Mouse (Mus musculus): ENCODE results near the gene Hist1h2bj. TPM values are rescaled to one million over a fixed set of nuclear protein-coding genes. Genes with fewer than 3 reads are reported as not detected.

Gene Hist1h2bj
- 32.2 and 35.1 TPM in 2 replicates for polyA plus RNA-seq (2012)

DNA sequence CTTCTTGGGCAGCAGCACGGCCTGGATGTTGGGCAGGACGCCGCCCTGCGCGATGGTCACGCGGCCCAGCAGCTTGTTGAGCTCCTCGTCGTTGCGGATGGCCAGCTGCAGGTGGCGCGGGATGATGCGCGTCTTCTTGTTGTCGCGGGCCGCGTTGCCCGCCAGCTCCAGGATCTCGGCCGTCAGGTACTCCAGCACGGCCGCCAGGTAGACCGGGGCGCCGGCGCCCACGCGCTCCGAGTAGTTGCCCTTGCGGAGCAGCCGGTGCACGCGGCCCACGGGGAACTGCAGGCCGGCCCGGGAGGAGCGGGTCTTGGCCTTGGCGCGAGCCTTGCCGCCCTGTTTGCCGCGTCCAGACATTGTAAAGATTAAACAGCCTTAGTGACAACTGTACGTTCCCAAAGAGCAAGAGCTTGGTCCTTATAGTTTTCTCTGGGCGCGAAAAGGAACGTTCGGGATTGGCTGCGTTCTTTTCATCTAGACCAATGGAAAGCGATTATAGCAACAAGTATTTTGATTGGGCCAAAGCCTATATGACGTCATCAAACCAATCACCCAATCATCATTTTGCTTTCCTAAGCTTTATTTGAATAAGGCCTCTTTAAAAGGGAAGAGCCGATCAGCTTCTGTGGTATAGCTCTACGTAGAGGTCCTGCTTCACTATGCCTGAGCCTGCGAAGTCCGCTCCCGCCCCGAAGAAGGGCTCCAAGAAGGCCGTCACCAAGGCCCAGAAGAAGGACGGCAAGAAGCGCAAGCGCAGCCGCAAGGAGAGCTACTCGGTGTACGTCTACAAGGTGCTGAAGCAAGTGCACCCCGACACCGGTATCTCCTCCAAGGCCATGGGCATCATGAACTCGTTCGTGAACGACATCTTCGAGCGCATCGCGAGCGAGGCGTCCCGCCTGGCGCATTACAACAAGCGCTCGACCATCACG lies at the start of gene Hist1h2bj, which contains the start of gene Hist1h2ag:
Gene Hist1h2bj, plus strand, starts transcription at position 647 of the 935 bp plus-strand sequence.
Gene Hist1h2ag, minus strand, starts transcription at position 377 of the 935 bp plus-strand sequence.

DNA sequence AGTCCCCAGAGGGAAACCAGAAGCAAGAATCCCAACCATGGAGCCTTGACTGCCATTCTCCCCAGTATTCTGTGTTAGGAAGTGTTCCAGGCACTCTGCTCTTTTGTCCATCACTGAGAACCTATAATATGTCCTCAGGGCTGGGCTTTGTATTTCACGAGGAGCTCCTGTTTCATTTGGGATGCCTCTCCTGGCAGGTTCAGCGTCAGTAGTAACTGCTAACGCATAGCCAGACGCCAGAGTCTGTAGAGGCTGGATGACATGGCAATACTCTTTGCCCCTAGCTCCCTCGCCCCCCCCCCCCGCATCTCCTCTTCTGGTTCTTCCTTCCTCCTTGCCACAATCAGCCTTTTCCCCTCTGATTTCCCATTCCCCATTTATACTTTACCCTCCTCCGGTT lies 33.4 kb upstream of the Hist1h2bj start, which contains the start of gene Prss16:
Gene Prss16, minus strand, starts transcription at position 101 of the 400 bp plus-strand sequence.

DNA sequence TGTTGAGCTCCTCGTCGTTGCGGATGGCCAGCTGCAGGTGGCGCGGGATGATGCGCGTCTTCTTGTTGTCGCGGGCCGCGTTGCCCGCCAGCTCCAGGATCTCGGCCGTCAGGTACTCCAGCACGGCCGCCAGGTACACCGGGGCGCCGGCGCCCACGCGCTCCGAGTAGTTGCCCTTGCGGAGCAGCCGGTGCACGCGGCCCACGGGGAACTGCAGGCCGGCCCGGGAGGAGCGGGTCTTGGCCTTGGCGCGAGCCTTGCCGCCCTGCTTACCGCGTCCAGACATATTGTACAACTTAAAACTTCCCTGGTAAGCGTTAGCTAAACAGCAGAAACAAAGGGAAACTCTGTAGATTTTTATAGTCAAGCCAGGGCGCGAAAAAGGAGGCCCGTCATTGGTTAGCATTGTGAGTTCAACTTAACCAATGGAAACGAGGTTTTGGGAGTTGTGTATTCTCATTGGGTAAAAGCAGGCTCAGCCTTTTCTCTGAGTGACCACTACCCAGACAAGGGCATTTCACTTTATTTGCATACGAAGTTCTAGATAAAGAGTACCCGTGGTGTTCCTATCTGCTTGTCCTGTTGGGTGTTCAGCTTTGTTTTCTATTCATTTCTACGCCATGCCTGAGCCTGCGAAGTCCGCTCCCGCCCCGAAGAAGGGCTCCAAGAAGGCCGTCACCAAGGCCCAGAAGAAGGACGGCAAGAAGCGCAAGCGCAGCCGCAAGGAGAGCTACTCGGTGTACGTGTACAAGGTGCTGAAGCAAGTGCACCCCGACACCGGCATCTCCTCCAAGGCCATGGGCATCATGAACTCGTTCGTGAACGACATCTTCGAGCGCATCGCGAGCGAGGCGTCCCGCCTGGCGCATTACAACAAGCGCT lies 7.5 kb upstream of the Hist1h2bj start, which contains the start of the genes Hist1h2ah and Hist1h2bk:
Gene Hist1h2ah, minus strand, starts transcription at position 302 of the 882 bp plus-strand sequence.
Gene Hist1h2bk, plus strand, starts transcription at position 604 of the 882 bp plus-strand sequence.

DNA sequence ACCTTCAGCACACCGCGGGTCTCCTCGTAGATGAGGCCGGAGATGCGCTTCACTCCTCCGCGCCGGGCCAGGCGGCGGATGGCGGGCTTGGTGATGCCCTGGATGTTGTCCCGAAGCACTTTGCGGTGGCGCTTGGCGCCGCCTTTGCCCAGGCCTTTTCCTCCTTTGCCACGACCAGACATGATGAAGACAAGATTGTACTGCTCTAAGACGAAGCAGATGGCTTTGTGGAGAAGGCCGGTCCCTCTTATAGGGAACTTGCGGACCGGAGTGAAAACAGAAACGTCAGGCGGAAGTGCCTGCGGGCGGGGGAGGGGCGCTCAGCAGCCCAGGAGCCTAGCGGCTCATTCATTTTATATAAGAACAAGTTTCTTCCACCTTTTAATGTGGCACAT lies 1.9 kb upstream of the Hist1h2bj start, which contains the start of gene Hist1h4i:
Gene Hist1h4i, minus strand, starts transcription at position 221 of the 395 bp plus-strand sequence.

DNA sequence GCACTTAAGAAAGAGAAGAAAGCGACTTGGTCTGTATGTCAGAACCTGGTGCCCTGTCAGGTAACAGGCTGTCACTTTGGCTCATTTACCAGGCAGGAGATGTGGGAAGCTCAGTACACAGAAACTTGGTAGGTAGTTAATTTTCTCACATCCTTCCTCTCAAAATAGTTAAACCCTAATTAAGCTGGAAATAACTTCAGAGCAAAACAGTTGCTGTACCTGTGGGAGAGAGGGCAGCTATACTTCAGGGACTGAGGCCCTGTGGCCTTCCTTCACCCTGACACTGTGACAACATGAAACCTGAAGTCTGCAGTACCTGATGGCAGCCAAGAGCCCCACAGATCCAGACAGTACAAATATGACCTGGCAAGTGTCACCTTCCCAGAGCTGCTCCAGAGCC lies 41.1 kb downstream of the Hist1h2bj start, which contains the start of gene Vmn1r188:
Gene Vmn1r188, plus strand, starts transcription at position 301 of the 400 bp plus-strand sequence.

Other genes with a start within 250 kb of the Hist1h2bj start
- gene Hist1h2bq, start 233.0 kb upstream of the Hist1h2bj start, polyA plus RNA-seq (2012), result 2.3 and 7.9 TPM in 2 replicates
- 9,267 and 13,368 TPM in 2 replicates for gene Hist1h2ao, start 232.7 kb upstream of the Hist1h2bj start, polyA plus RNA-seq (2012)
- 48.0 and 58.9 TPM in 2 replicates for gene Hist1h4m, start 231.5 kb upstream of the Hist1h2bj start, polyA plus RNA-seq (2012)
- gene Hist1h4n, start 211.0 kb upstream of the Hist1h2bj start, polyA plus RNA-seq (2012), result 4.8 and 10.5 TPM in 2 replicates
- gene Hist1h2ap, start 209.7 kb upstream of the Hist1h2bj start, polyA plus RNA-seq (2012), result 6,142 and 6,696 TPM in 2 replicates
- 5.8 TPM in 1 of 2 replicates, not detected in the other for gene Hist1h2br, start 209.5 kb upstream of the Hist1h2bj start, polyA plus RNA-seq (2012)
- 0.39 and 0.64 TPM in 2 replicates for gene Zfp184, start 98.1 kb upstream of the Hist1h2bj start, polyA plus RNA-seq (2012)
- gene Pom121l2, start 62.0 kb upstream of the Hist1h2bj start, polyA plus RNA-seq (2012), result 0.06 TPM in 1 of 2 replicates, not detected in the other
- gene Prss16, start 33.5 kb upstream of the Hist1h2bj start, polyA plus RNA-seq (2012), result 3.2 and 6.9 TPM in 2 replicates
- 5.4 and 12.3 TPM in 2 replicates for gene Hist1h2ah, start 7.6 kb upstream of the Hist1h2bj start, polyA plus RNA-seq (2012)
- 15.0 and 17.1 TPM in 2 replicates for gene Hist1h2bk, start 7.3 kb upstream of the Hist1h2bj start, polyA plus RNA-seq (2012)
- 56.9 and 64.7 TPM in 2 replicates for gene Hist1h4i, start 1.9 kb upstream of the Hist1h2bj start, polyA plus RNA-seq (2012)
- gene Hist1h2ag, start 270 bp upstream of the Hist1h2bj start, polyA plus RNA-seq (2012), result 31.0 and 38.1 TPM in 2 replicates
- gene Vmn1r188, start 41.2 kb downstream of the Hist1h2bj start, polyA plus RNA-seq (2012), result not detected in 2 replicates
- gene Vmn1r189, start 62.6 kb downstream of the Hist1h2bj start, polyA plus RNA-seq (2012), result not detected in 2 replicates
- gene Vmn1r191, start 140.8 kb downstream of the Hist1h2bj start, polyA plus RNA-seq (2012), result not detected in 2 replicates
- not detected in 2 replicates for gene Vmn1r192, start 147.9 kb downstream of the Hist1h2bj start, polyA plus RNA-seq (2012)
- gene Vmn1r193, start 179.9 kb downstream of the Hist1h2bj start, polyA plus RNA-seq (2012), result 0.02 TPM in 1 of 2 replicates, not detected in the other
- gene Vmn1r194, start 201.0 kb downstream of the Hist1h2bj start, polyA plus RNA-seq (2012), result not detected in 2 replicates
- gene Vmn1r195, start 227.3 kb downstream of the Hist1h2bj start, polyA plus RNA-seq (2012), result not detected in 2 replicates
- not detected in 2 replicates for gene Vmn1r196, start 246.7 kb downstream of the Hist1h2bj start, polyA plus RNA-seq (2012)